Mouse (Mus musculus) heart, embryonic 13.5 days (tissue): ENCODE results near the gene Pramef20. TPM values are rescaled to one million over a fixed set of nuclear protein-coding genes. Genes with fewer than 3 reads are reported as not detected.

Experiments used
- polyA plus RNA-seq: library from polyadenylated mRNA; unstranded; fragments of >200 nt; fragmentation: Nextera tagmentation; extraction: Ambion mirVana; gene quantifications from 2 replicates; pipeline ENCODE4 v1.2.1, GENCODE M21; 2015

Gene Pramef20
- polyA plus RNA-seq, 1 experiment from 2014 or later, result not detected

Other genes with a start within 250 kb of the Pramef20 start
- not detected in 2 replicates for gene Oog3, start 215.3 kb downstream of the Pramef20 start, polyA plus RNA-seq
- not detected in 2 replicates for gene Oog2, start 187.2 kb downstream of the Pramef20 start, polyA plus RNA-seq
- gene C87977, start 164.6 kb downstream of the Pramef20 start, polyA plus RNA-seq, result not detected in 2 replicates
- not detected in 2 replicates for gene Pramel5, start 97.4 kb downstream of the Pramef20 start, polyA plus RNA-seq
- gene Gm13128, start 47.7 kb downstream of the Pramef20 start, polyA plus RNA-seq, result not detected in 2 replicates
- not detected in 2 replicates for gene Gm13119, start 20.0 kb downstream of the Pramef20 start, polyA plus RNA-seq
- 0.18 and 0.28 TPM in 2 replicates for gene Pramef12, start 30.5 kb upstream of the Pramef20 start, polyA plus RNA-seq
- not detected in 2 replicates for gene 1700012P22Rik, start 60.8 kb upstream of the Pramef20 start, polyA plus RNA-seq
- gene Gm9944, start 75.4 kb upstream of the Pramef20 start, polyA plus RNA-seq, result not detected in 2 replicates
- not detected in 2 replicates for gene Aadacl3, start 85.8 kb upstream of the Pramef20 start, polyA plus RNA-seq
- not detected in 2 replicates for gene 9430007A20Rik, start 141.9 kb upstream of the Pramef20 start, polyA plus RNA-seq
- gene Gm13124, start 187.2 kb upstream of the Pramef20 start, polyA plus RNA-seq, result not detected in 2 replicates
- gene Aadacl4, start 235.8 kb upstream of the Pramef20 start, polyA plus RNA-seq, result not detected in 2 replicates